Mouse (Mus musculus) cerebellum, adult 2 months (tissue): Measurements from ENCODE around the gene Trim44. TPM values are rescaled to one million over a fixed set of nuclear protein-coding genes. Genes with fewer than 3 reads are reported as not detected.

ENCODE experiments used
- DNase-seq, 2 experiments: peaks; one replicate each; pipeline ENCODE4 v3.0.0; 2021
- H3K27ac ChIP-seq: fragments of 200-500 bp; 2 replicates; pipeline ENCODE4 v1.5.1; 2012; ENCODE audit warnings: low read length, control low read depth, inconsistent platforms; ENCODE audit not compliant: insufficient read depth
- H3K27me3 ChIP-seq: fragments of 200-500 bp; 2 replicates; pipeline ENCODE4 v1.6.1; 2012; ENCODE audit warnings: inconsistent platforms, mild to moderate bottlenecking, low read length, moderate library complexity; ENCODE audit not compliant: control insufficient read depth, insufficient read depth
- H3K4me1 ChIP-seq: fragments of 200-500 bp; 2 replicates; pipeline ENCODE4 v1.6.1; 2011; ENCODE audit warnings: low read length; ENCODE audit not compliant: control insufficient read depth, insufficient read depth
- H3K4me3 ChIP-seq: fragments of 200-500 bp; replicated peaks from 2 replicates; pipeline ENCODE3; 2011; ENCODE audit warnings: mild to moderate bottlenecking, low read depth, low read length, control low read depth; ENCODE audit not compliant: insufficient read depth
- CTCF ChIP-seq: fragments of 200-500 bp; IDR thresholded peaks from 2 replicates; pipeline ENCODE4 v1.5.1; 2011; ENCODE audit warnings: low read depth, mild to moderate bottlenecking, control low read depth, low read length, moderate library complexity, borderline replicate concordance; ENCODE audit not compliant: insufficient read depth
- POLR2A ChIP-seq: fragments of 200-500 bp; IDR thresholded peaks from 2 replicates; pipeline ENCODE4 v1.6.1; 2011; ENCODE audit warnings: low read length, control low read depth, borderline replicate concordance; ENCODE audit not compliant: insufficient read depth
- WGBS: fragments of 180-500 bp; shearing (Covaris S2); methylation state at CpG from one replicate; pipeline ENCODE4 v1.1.7; 2018; 5-methylcytosine and 5-hydroxymethylcytosine counted together
- polyA plus RNA-seq: library from polyadenylated mRNA; depleted of rRNA; stranded (reverse); fragments of >200 nt; gene quantifications from 2 replicates; pipeline ENCODE4 v1.2.3, GENCODE M21; 2012; rRNA removed

The Trim44 gene
- polyA plus RNA-seq, 1 experiment = 107 TPM

- Histone ChIP-seq H3K27me3 (no peaks in the 10 kb centered on the region), H3K4me1 (no peaks in the 10 kb centered on the region), H3K4me3 (peak overlapping the region; percentile 27), H3K27ac (no peak overlapping the region)
- peak; percentile 27 to 28 for DNase-seq
- TF ChIP-seq POLR2A (no peak), CTCF (no peak)
- 31% methylated on average over 13 of the region's 13 CpGs for WGBS
Observed at GRCm38 (mm10) chr2:102259139-102259538, 148.5 kb downstream of the Trim44 start.

GRCm38 (mm10) chr2:102258682-102259081 lies 148.9 kb downstream of the Trim44 start:
- Histone ChIP-seq H3K4me1 (no peaks in the 10 kb centered on the region), H3K27ac (no peak overlapping the region), H3K27me3 (no peaks in the 10 kb centered on the region), H3K4me3 (no peak overlapping the region)
- WGBS = 31% methylated on average over 8 of the region's 8 CpGs
- DNase-seq = peak in 1 of 2 experiments; percentile 11
- no peak for TF ChIP-seq POLR2A
- TF ChIP-seq CTCF = no peak

GRCm38 (mm10) chr2:102257964-102258605 lies 149.5 kb downstream of the Trim44 start:
- Histone ChIP-seq H3K4me3 (no peak overlapping the region), H3K27ac (no peak overlapping the region), H3K4me1 (peaks cover 3% of the 10 kb centered on the region; the same call in 1 of the 2 replicates), H3K27me3 (no peaks in the 10 kb centered on the region)
- WGBS = 10% methylated on average over 12 of the region's 12 CpGs
- TF ChIP-seq CTCF = no peak
- no peak for TF ChIP-seq POLR2A
- DNase-seq = peak; percentile 27 to 40

GRCm38 (mm10) chr2:102256591-102257335 lies 150.9 kb downstream of the Trim44 start:
- no peak for TF ChIP-seq POLR2A
- no peak for TF ChIP-seq CTCF
- Histone ChIP-seq H3K4me3 (no peak overlapping the region), H3K27me3 (no peaks in the 10 kb centered on the region), H3K27ac (no peak overlapping the region), H3K4me1 (peaks cover 3% of the 10 kb centered on the region; the same call in 1 of the 2 replicates)
- DNase-seq = peak in 1 of 2 experiments; percentile 11
- WGBS = 71% methylated on average over 5 of the region's 5 CpGs

- WGBS = 80% methylated on average over 3 of the region's 3 CpGs
- peaks cover 3% of the 10 kb centered on the region; the same call in 1 of the 2 replicates for H3K4me1 ChIP-seq
- no peak overlapping the region for H3K4me3 ChIP-seq
- TF ChIP-seq CTCF = no peak
- no peak for TF ChIP-seq POLR2A
- H3K27me3 ChIP-seq = no peaks in the 10 kb centered on the region
- no peak for DNase-seq
- no peak overlapping the region for H3K27ac ChIP-seq
Observed at GRCm38 (mm10) chr2:102256100-102256499, 151.5 kb downstream of the Trim44 start.

- Histone ChIP-seq H3K4me3 (no peak overlapping the region), H3K27me3 (no peaks in the 10 kb centered on the region), H3K4me1 (peaks cover 3% of the 10 kb centered on the region; the same call in 1 of the 2 replicates), H3K27ac (no peak overlapping the region)
- WGBS = 62% methylated on average over 7 of the region's 7 CpGs
- no peak for TF ChIP-seq POLR2A
- TF ChIP-seq CTCF = no peak
- no peak for DNase-seq
Observed at GRCm38 (mm10) chr2:102253204-102253603, 154.4 kb downstream of the Trim44 start.

- 31% methylated on average over 4 of the region's 4 CpGs for WGBS
- peaks cover 3% of the 10 kb centered on the region; the same call in 1 of the 2 replicates for H3K4me1 ChIP-seq
- no peak overlapping the region; the same call in 1 of the 2 replicates for H3K27ac ChIP-seq
- H3K4me3 ChIP-seq = no peak overlapping the region
- TF ChIP-seq POLR2A (no peak), CTCF (no peak)
- DNase-seq = peak; percentile 21 to 22
- no peaks in the 10 kb centered on the region for H3K27me3 ChIP-seq
Observed at GRCm38 (mm10) chr2:102252651-102253050, 155.0 kb downstream of the Trim44 start.

Other genes with a start within 250 kb of the Trim44 start
- 11.7 and 12.3 TPM in 2 replicates for gene Ldlrad3, start 221.4 kb downstream of the Trim44 start, polyA plus RNA-seq
- gene Fjx1, start 44.7 kb upstream of the Trim44 start, polyA plus RNA-seq = 31.4 and 31.9 TPM in 2 replicates
- gene Pamr1, start 142.2 kb upstream of the Trim44 start, polyA plus RNA-seq = 5.0 and 5.1 TPM in 2 replicates